Mouse (Mus musculus) megakaryocyte, embryonic 14.5 days (primary cell): ENCODE measurements around the gene Tex9.

ENCODE experiments used
- FLI1 ChIP-seq: IDR thresholded peaks from 2 replicates; pipeline ENCODE4 v1.6.1; 2012; ENCODE audit warnings: low read length, inconsistent platforms, mixed read lengths
- GATA1 ChIP-seq: IDR thresholded peaks from 3 replicates; pipeline ENCODE4 v1.6.1; 2012; ENCODE audit warnings: mixed read lengths, low read length, inconsistent platforms, borderline replicate concordance

DNA sequence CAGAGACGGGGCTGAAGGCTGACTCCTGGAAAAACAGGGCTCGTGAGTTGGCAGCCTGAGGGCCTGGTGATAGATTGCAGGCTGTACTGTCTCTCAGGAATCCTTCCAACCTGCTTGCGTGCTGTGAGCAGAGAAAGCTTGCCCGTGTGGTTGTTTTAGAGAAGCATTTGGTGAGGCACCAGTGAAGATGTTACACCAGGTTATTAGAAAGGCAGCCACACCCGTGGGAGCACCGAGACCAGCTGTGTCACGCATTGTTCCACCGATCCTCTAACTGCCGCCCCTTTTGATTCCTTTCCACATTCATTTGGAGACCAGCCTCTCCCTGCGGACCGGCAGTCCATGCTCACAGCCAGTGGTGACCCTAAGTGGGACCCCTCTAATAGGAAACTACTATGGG is 69.7 kb downstream of the Tex9 start:
- TF ChIP-seq GATA1 (no peak), FLI1 (no peak)
